Mouse (Mus musculus): ENCODE results near the gene Exosc3. TPM values are rescaled to one million over a fixed set of nuclear protein-coding genes. Genes with fewer than 3 reads are reported as not detected.

Exosc3 gene
- polyA plus RNA-seq, 1 experiment from 2014 or later: 83.4 TPM

Other genes starting within 250 kb of the Exosc3 start
- gene Tomm5, start 234.6 kb downstream of the Exosc3 start, polyA plus RNA-seq (2014; fragmentation: Nextera tagmentation; extraction: Ambion mirVana): 168 and 187 TPM in 2 replicates
- gene Frmpd1, start 157.9 kb downstream of the Exosc3 start, polyA plus RNA-seq (2014; fragmentation: Nextera tagmentation; extraction: Ambion mirVana): 2.9 and 3.4 TPM in 2 replicates
- 21.4 and 23.3 TPM in 2 replicates for gene Trmt10b, start 45.6 kb downstream of the Exosc3 start, polyA plus RNA-seq (2014; fragmentation: Nextera tagmentation; extraction: Ambion mirVana)
- 13.8 and 14.1 TPM in 2 replicates for gene Dcaf10, start 631 bp downstream of the Exosc3 start, polyA plus RNA-seq (2014; fragmentation: Nextera tagmentation; extraction: Ambion mirVana)
- 72.7 and 82.2 TPM in 2 replicates for gene Slc25a51, start 66.0 kb upstream of the Exosc3 start, polyA plus RNA-seq (2014; fragmentation: Nextera tagmentation; extraction: Ambion mirVana)
- 6.1 and 7.5 TPM in 2 replicates for gene Shb, start 189.7 kb upstream of the Exosc3 start, polyA plus RNA-seq (2014; fragmentation: Nextera tagmentation; extraction: Ambion mirVana)

Data from neural tube, embryonic 11.5 days (tissue).